Mouse (Mus musculus) limb, embryonic 14.5 days (tissue): ENCODE measurements around the gene Zfand3. TPM values are rescaled to one million over a fixed set of nuclear protein-coding genes. Genes with fewer than 3 reads are reported as not detected.

Experiments
- ATAC-seq: fragments of 200-750 bp; cut with Nextera tagmentation; 2 replicates; pipeline ENCODE4 v1.8.0; 2017; ENCODE audit warnings: low read depth, moderate number of reproducible peaks, moderate TSS enrichment; ENCODE audit not compliant: low FRiP score
- DNase-seq: peaks from one replicate; pipeline ENCODE4 v3.0.0-alpha.2; 2015; ENCODE audit warnings: low spot score
- H3K27ac ChIP-seq: fragments of 300-500 bp; sonication (generic); replicated peaks from 2 replicates; pipeline ENCODE4 v1.5.1; 2014; ENCODE audit warnings: low read depth, mild to moderate bottlenecking, low read length, moderate library complexity, mixed read lengths
- H3K27me3 ChIP-seq: fragments of 300-500 bp; sonication (generic); 2 replicates; pipeline ENCODE4 v1.6.1; 2014; ENCODE audit warnings: low read length, mixed read lengths; ENCODE audit not compliant: control insufficient read depth, insufficient read depth
- H3K36me3 ChIP-seq: fragments of 300-500 bp; sonication (generic); 2 replicates; pipeline ENCODE4 v1.6.1; 2014; ENCODE audit warnings: mild to moderate bottlenecking, low read length, moderate library complexity, mixed read lengths; ENCODE audit not compliant: control insufficient read depth, insufficient read depth
- H3K4me1 ChIP-seq: fragments of 300-500 bp; sonication (generic); 2 replicates; pipeline ENCODE4 v1.6.1; 2014; ENCODE audit warnings: antibody characterized with exemption, low read length, mixed read lengths; ENCODE audit not compliant: control insufficient read depth, insufficient read depth
- H3K4me2 ChIP-seq: fragments of 300-500 bp; sonication (generic); replicated peaks from 2 replicates; pipeline ENCODE4 v1.6.1; 2014; ENCODE audit warnings: low read depth, mild to moderate bottlenecking, low read length, moderate library complexity; ENCODE audit not compliant: severe bottlenecking
- H3K4me3 ChIP-seq: fragments of 300-500 bp; sonication (generic); replicated peaks from 2 replicates; pipeline ENCODE4 v1.5.1; 2014; ENCODE audit warnings: low read length
- H3K9ac ChIP-seq: fragments of 300-500 bp; sonication (generic); 2 replicates; pipeline ENCODE4 v1.6.1; 2014; ENCODE audit warnings: mild to moderate bottlenecking, low read depth, low read length, moderate library complexity; ENCODE audit not compliant: severe bottlenecking
- H3K9me3 ChIP-seq: fragments of 300-500 bp; sonication (generic); 2 replicates; pipeline ENCODE4 v1.6.1; 2016; ENCODE audit warnings: low read length; ENCODE audit not compliant: control insufficient read depth
- POLR2A ChIP-seq: fragments of 200-500 bp; IDR thresholded peaks from 2 replicates; pipeline ENCODE4 v1.8.0; 2012; ENCODE audit warnings: inconsistent platforms, mild to moderate bottlenecking, moderate library complexity, borderline replicate concordance; ENCODE audit not compliant: insufficient read depth, insufficient read length; ENCODE audit errors: extremely low read depth
- WGBS: fragments of 180-500 bp; shearing (Covaris S2); extraction: QIAGEN DNeasy Blood & Tissue Kit; methylation state at CpG from one replicate; pipeline ENCODE4 v1.1.7; 2014; 5-methylcytosine and 5-hydroxymethylcytosine counted together
- polyA plus RNA-seq, 2 experiments: library from polyadenylated mRNA; depleted of rRNA in 1 of 2; stranded (reverse) in 1 of 2; unstranded in 1 of 2; fragments of >200 nt; fragmentation: Nextera tagmentation in 1 of 2; extraction: Ambion mirVana in 1 of 2; gene quantifications; 2 replicates each; pipeline versions ENCODE4 v1.2.1 to v1.2.3; 2012 to 2014

Zfand3 gene
- polyA plus RNA-seq, 2 experiments, result 43.1 to 107 TPM

GRCm38 (mm10) chr17:30222837-30223236 lies 218.3 kb downstream of the Zfand3 start:
- Histone ChIP-seq H3K27me3 (no peaks in the 10 kb centered on the region), H3K27ac (no peak overlapping the region), H3K4me2 (no peak overlapping the region), H3K4me1 (peaks cover 25% of the 10 kb centered on the region), H3K4me3 (no peak overlapping the region), H3K9me3 (no peaks in the 10 kb centered on the region), H3K9ac (no peak overlapping the region), H3K36me3 (peaks cover 15% of the 10 kb centered on the region)
- no peak for DNase-seq
- 77% methylated on average over 12 of the region's 12 CpGs for WGBS
- TF ChIP-seq POLR2A, result no peak
- no peak for ATAC-seq

- H3K27me3 ChIP-seq, result no peaks in the 10 kb centered on the region
- no peak overlapping the region for H3K9ac ChIP-seq
- DNase-seq (peak; percentile 63), ATAC-seq (peak; percentile 66; the same call in 1 of the 2 replicates)
- H3K27ac ChIP-seq, result 0 out of 2 replicates have a peak overlapping the region, but pooled peaks have one; percentile 2
- no peak for TF ChIP-seq POLR2A
- 0 out of 2 replicates have a peak, but pooled peaks cover 5% of the 10 kb centered on the region for H3K36me3 ChIP-seq
- H3K4me3 ChIP-seq, result no peak overlapping the region
- H3K4me2 ChIP-seq, result no peak overlapping the region
- H3K4me1 ChIP-seq, result peaks cover 25% of the 10 kb centered on the region
- 29% methylated on average over 5 of the region's 5 CpGs for WGBS
- no peaks in the 10 kb centered on the region for H3K9me3 ChIP-seq
Measured at GRCm38 (mm10) chr17:30225030-30225740, 220.7 kb downstream of the Zfand3 start.

GRCm38 (mm10) chr17:30228439-30229215 lies 224.1 kb downstream of the Zfand3 start:
- TF ChIP-seq POLR2A, result no peak
- ATAC-seq, result no peak
- H3K36me3 ChIP-seq, result no peaks in the 10 kb centered on the region
- H3K9me3 ChIP-seq, result no peaks in the 10 kb centered on the region
- peaks cover 11% of the 10 kb centered on the region for H3K4me1 ChIP-seq
- no peaks in the 10 kb centered on the region for H3K27me3 ChIP-seq
- no peak for DNase-seq
- no peak overlapping the region for H3K9ac ChIP-seq
- WGBS, result 82% methylated on average over 10 of the region's 10 CpGs
- no peak overlapping the region for H3K27ac ChIP-seq
- H3K4me2 ChIP-seq, result no peak overlapping the region
- H3K4me3 ChIP-seq, result no peak overlapping the region

- Histone ChIP-seq H3K4me1 (peaks cover 9% of the 10 kb centered on the region), H3K27ac (no peak overlapping the region), H3K4me3 (no peak overlapping the region), H3K36me3 (no peaks in the 10 kb centered on the region), H3K27me3 (no peaks in the 10 kb centered on the region), H3K9me3 (no peaks in the 10 kb centered on the region), H3K9ac (no peak overlapping the region), H3K4me2 (no peak overlapping the region)
- no peak; the same call in 1 of the 2 replicates for ATAC-seq
- no peak for DNase-seq
- no peak for TF ChIP-seq POLR2A
- WGBS, result 81% methylated on average over 4 of the region's 4 CpGs
Measured at GRCm38 (mm10) chr17:30230428-30230827, 225.9 kb downstream of the Zfand3 start.

GRCm38 (mm10) chr17:30231483-30231882 lies 226.9 kb downstream of the Zfand3 start:
- no peak for ATAC-seq
- no peak overlapping the region for H3K9ac ChIP-seq
- H3K36me3 ChIP-seq, result no peaks in the 10 kb centered on the region
- TF ChIP-seq POLR2A, result no peak
- H3K4me1 ChIP-seq, result 0 out of 2 replicates have a peak, but pooled peaks cover 4% of the 10 kb centered on the region
- DNase-seq, result no peak
- no peaks in the 10 kb centered on the region for H3K27me3 ChIP-seq
- no peak overlapping the region for H3K4me2 ChIP-seq
- H3K27ac ChIP-seq, result no peak overlapping the region
- H3K4me3 ChIP-seq, result no peak overlapping the region
- no peaks in the 10 kb centered on the region for H3K9me3 ChIP-seq
- WGBS, result 89% methylated on average over 1 of the region's 1 CpGs
